36 mouse cellular contexts compared by ENCODE assay signal in genomic region chr7:43780241-43780640, GRCm38 (mm10). TPM values are rescaled to one million over a fixed set of nuclear protein-coding genes. Genes with fewer than 3 reads are reported as not detected.
DNase-seq lines count a peak whose midpoint lies in the region; ATAC-seq and TF ChIP-seq lines count a peak whose summit lies in the region.
"Had no signal": no experiment of that assay in that cellular context is flagged by ENCODE, and none has a peak within 500 bp of the region (broad histone marks: within the 10 kb centered on the region; RNA-seq: fewer than 3 reads in every experiment).

No protein-coding gene starts in this region.

- TF ChIP-seq POLR2A in myocyte (IDR thresholded peaks at IDR 0.05; ENCODE audit: insufficient read length, low read depth) = no peak

- H3K79me2 ChIP-seq in myocyte (ENCODE audit: control insufficient read depth, insufficient read depth) = no peaks in the 10 kb centered on the region

- peaks cover 6% of the 10 kb centered on the region; the same call in 1 of the 2 replicates for H3K27me3 ChIP-seq in limb, embryonic 15.5 days
- H3K27me3 ChIP-seq in limb, embryonic 10.5 days (ENCODE audit: low read depth, poor library complexity, severe bottlenecking) = peaks cover 28% of the 10 kb centered on the region
- H3K27me3 ChIP-seq in E14TG2a.4 (ENCODE audit: insufficient read depth, low read length) (peaks cover 33% of the 10 kb centered on the region), myocyte (ENCODE audit: control insufficient read depth, insufficient read depth, insufficient read length) (no peaks in the 10 kb centered on the region)
- H3K27me3 ChIP-seq in kidney, embryonic 16.5 days (ENCODE audit: insufficient read depth, low read length) = peaks cover 2% of the 10 kb centered on the region; the same call in 1 of the 2 replicates

- no peak for ATAC-seq in limb, embryonic 15.5 days (ENCODE audit: insufficient number of reproducible peaks, low FRiP score, low TSS enrichment, low read depth)
- no peak for ATAC-seq in kidney, embryonic 16.5 days (ENCODE audit: low FRiP score, low TSS enrichment)
- ATAC-seq: forebrain, embryonic 13.5 days; midbrain, embryonic 16.5 days had no signal

- H3K9ac ChIP-seq in limb, embryonic 15.5 days = no peak overlapping the region
- no peak overlapping the region for H3K9ac ChIP-seq in kidney, embryonic 16.5 days (replicated peaks; ENCODE audit: low read length)
- H3K9ac ChIP-seq: forebrain, embryonic 13.5 days; heart, embryonic 12.5 days; hindbrain, embryonic 14.5 days; liver, embryonic 15.5 days; lung, embryonic 14.5 days; neural tube, embryonic 12.5 days had no signal

- no peak overlapping the region for H3ac ChIP-seq in myocyte (ENCODE audit: control insufficient read depth, insufficient read length)

- H3K9me3 ChIP-seq in limb, embryonic 15.5 days = no peaks in the 10 kb centered on the region
- H3K9me3 ChIP-seq in limb, embryonic 10.5 days (replicated peaks) = no peaks in the 10 kb centered on the region
- no peaks in the 10 kb centered on the region for H3K9me3 ChIP-seq in E14TG2a.4 (ENCODE audit: low read length)
- H3K9me3 ChIP-seq in kidney, embryonic 16.5 days (ENCODE audit: low read length) = no peaks in the 10 kb centered on the region
- H3K9me3 ChIP-seq: forebrain, embryonic 13.5 days; heart, embryonic 12.5 days; liver, embryonic 15.5 days; midbrain, embryonic 10.5 days; neural tube, embryonic 12.5 days had no signal

- H3K4me1 ChIP-seq in limb, embryonic 15.5 days = peaks cover 16% of the 10 kb centered on the region
- peaks cover 7% of the 10 kb centered on the region for H3K4me1 ChIP-seq in limb, embryonic 10.5 days
- peaks cover 61% of the 10 kb centered on the region for H3K4me1 ChIP-seq in E14TG2a.4 (replicated peaks; ENCODE audit: low read depth, low read length)
- H3K4me1 ChIP-seq in kidney, embryonic 16.5 days (ENCODE audit: insufficient read depth, low read length) = peaks cover 8% of the 10 kb centered on the region; the same call in 1 of the 2 replicates
- H3K4me1 ChIP-seq: forebrain, embryonic 13.5 days had no signal

- peak overlapping the region; percentile 44 for H3K27ac ChIP-seq in limb, embryonic 15.5 days
- no peak overlapping the region for H3K27ac ChIP-seq in limb, embryonic 10.5 days
- no peak overlapping the region for H3K27ac ChIP-seq in kidney, embryonic 16.5 days (ENCODE audit: low read length)
- H3K27ac ChIP-seq: forebrain, embryonic 13.5 days; heart, adult 2 months; hindbrain, embryonic 14.5 days; liver, embryonic 15.5 days; midbrain, embryonic 10.5 days; neural tube, embryonic 12.5 days had no signal

- H3K4me3 ChIP-seq in limb, embryonic 15.5 days = no peak overlapping the region
- no peak overlapping the region for H3K4me3 ChIP-seq in limb, embryonic 10.5 days
- H3K4me3 ChIP-seq in E14TG2a.4 (replicated peaks; ENCODE audit: low read length) (peak overlapping the region; percentile 61), myocyte (no peak overlapping the region)
- H3K4me3 ChIP-seq in kidney, embryonic 16.5 days (ENCODE audit: low read length) = no peak overlapping the region
- H3K4me3 ChIP-seq: forebrain, embryonic 13.5 days; heart, adult 2 months; heart, embryonic 12.5 days; liver, embryonic 15.5 days; midbrain, embryonic 10.5 days; neural tube, embryonic 12.5 days had no signal

- peak; percentile 77 for DNase-seq in heart, adult 11 months
- no peak for DNase-seq in heart, postnatal 10 days
- DNase-seq in limb, embryonic 10.5 days (ENCODE audit: low spot score) = no peak
- no peak for DNase-seq in lung, postnatal 4 days
- DNase-seq: adrenal gland, postnatal 10 days; B cell, adult 2 months; cerebellum, adult 11-12 months; cerebellum, adult 9-11 months; gastrocnemius, postnatal 36 days; heart, adult 2 months; kidney, postnatal 36 days; layer of hippocampus, postnatal 36 days; lung, embryonic 14.5 days; right cerebral cortex, adult 18-20 months; spleen, adult 18-20 months; thymus, postnatal 14 days had no signal

- intact Hi-C loops in heart, postnatal 10 days (cut with DNase I) = no loop called here

- no peak for TF ChIP-seq CTCF in E14TG2a.4 (conservative IDR thresholded peaks at IDR 0.05; ENCODE audit: low read length)

- H3K36me3 ChIP-seq in limb, embryonic 15.5 days = no peaks in the 10 kb centered on the region
- H3K36me3 ChIP-seq in limb, embryonic 10.5 days = no peaks in the 10 kb centered on the region
- no peaks in the 10 kb centered on the region for H3K36me3 ChIP-seq in E14TG2a.4 (ENCODE audit: insufficient read depth, low read length)
- no peaks in the 10 kb centered on the region for H3K36me3 ChIP-seq in myocyte (ENCODE audit: control insufficient read depth, insufficient read depth)
- no peaks in the 10 kb centered on the region for H3K36me3 ChIP-seq in kidney, embryonic 16.5 days (ENCODE audit: insufficient read depth, low read length)
- H3K36me3 ChIP-seq: heart, embryonic 12.5 days; liver, embryonic 15.5 days; midbrain, embryonic 10.5 days; neural tube, embryonic 12.5 days had no signal

- 49% methylated on average over 6 of the region's 6 CpGs for WGBS in limb, embryonic 15.5 days
- 75% methylated on average over 6 of the region's 6 CpGs for WGBS in limb, embryonic 10.5 days
- WGBS in kidney, embryonic 16.5 days = 58% methylated on average over 6 of the region's 6 CpGs

- no peak overlapping the region for H3K4me2 ChIP-seq in limb, embryonic 15.5 days
- H3K4me2 ChIP-seq in myocyte (ENCODE audit: low read depth) = peak overlapping the region; percentile 18
- no peak overlapping the region for H3K4me2 ChIP-seq in kidney, embryonic 16.5 days (replicated peaks; ENCODE audit: low read depth, low read length)
- H3K4me2 ChIP-seq: forebrain, embryonic 13.5 days; heart, embryonic 12.5 days; hindbrain, embryonic 14.5 days; liver, embryonic 15.5 days; lung, embryonic 14.5 days; neural tube, embryonic 12.5 days had no signal

TF ChIP-seq in myocyte, 11 proteins besides CTCF, POLR2A, EP300 and RAD21:
- no peak for TF ChIP-seq E2F4 (IDR thresholded peaks at IDR 0.05; ENCODE audit: insufficient read depth)
- no peak for TF ChIP-seq MAX (IDR thresholded peaks at IDR 0.05; ENCODE audit: low read depth)
- no peak for TF ChIP-seq USF1 (IDR thresholded peaks at IDR 0.05; ENCODE audit: low read depth)
- no peak for TF ChIP-seq TCF3 (IDR thresholded peaks at IDR 0.05; ENCODE audit: insufficient read length, low read depth)
- no peak for TF ChIP-seq POLR2AphosphoS2 (IDR thresholded peaks at IDR 0.05; ENCODE audit: insufficient read length, low read depth)
- no peak for TF ChIP-seq MYOG (IDR thresholded peaks at IDR 0.05; ENCODE audit: control insufficient read depth in 1 of 3, insufficient read depth in 1 of 3, insufficient read length in 2 of 3, low read depth in 2 of 3)
- TF ChIP-seq CEBPB (IDR thresholded peaks at IDR 0.05; ENCODE audit: insufficient read depth, poor library complexity, severe bottlenecking) = no peak

RNA-seq across cellular contexts. Expression of gene Klk10, which starts 0.6 kb away (rescaled TPM):
- not detected for total RNA-seq in heart, postnatal 10 days (2021)
- 38.4 and 45.0 TPM in 2 replicates for polyA plus RNA-seq in limb, embryonic 15.5 days (2015; fragmentation: Nextera tagmentation; extraction: Ambion mirVana)
- polyA plus RNA-seq in limb, embryonic 10.5 days (2016; fragmentation: Nextera tagmentation; extraction: Ambion mirVana) = 0.20 and 0.25 TPM in 2 replicates
- polyA plus RNA-seq in myocyte (2012; fragmentation: generic; extraction: Trizol) = 1.1 TPM
- 0.54 and 0.71 TPM in 2 replicates for polyA plus RNA-seq in kidney, embryonic 16.5 days (2015; fragmentation: Nextera tagmentation; extraction: Ambion mirVana)
- total RNA-seq: gastrocnemius, postnatal 36 days; hematopoietic stem cell, adult 5-6 weeks; liver, adult 2 months; megakaryocyte progenitor cell, adult 5-6 weeks had no signal
- polyA plus RNA-seq: forebrain, embryonic 13.5 days; heart, embryonic 12.5 days; hindbrain, embryonic 14.5 days; liver, adult 2 months; neural tube, embryonic 12.5 days; testis, adult 2 months had no signal

RNA-seq across cellular contexts. Expression of gene Klk11, which starts 5.8 kb away (rescaled TPM):
- not detected for total RNA-seq in heart, postnatal 10 days (2021)
- polyA plus RNA-seq in limb, embryonic 15.5 days (2015; fragmentation: Nextera tagmentation; extraction: Ambion mirVana) = 20.2 and 22.0 TPM in 2 replicates
- polyA plus RNA-seq in limb, embryonic 10.5 days (2016; fragmentation: Nextera tagmentation; extraction: Ambion mirVana) = 0.13 and 0.33 TPM in 2 replicates
- 0.56 TPM for polyA plus RNA-seq in myocyte (2012; fragmentation: generic; extraction: Trizol)
- not detected in 2 replicates for polyA plus RNA-seq in kidney, embryonic 16.5 days (2015; fragmentation: Nextera tagmentation; extraction: Ambion mirVana)
- total RNA-seq: hematopoietic stem cell, adult 5-6 weeks; layer of hippocampus, adult 8-10 months; layer of hippocampus, postnatal 36 days; liver, adult 2 months; megakaryocyte progenitor cell, adult 5-6 weeks had no signal
- polyA plus RNA-seq: forebrain, embryonic 13.5 days; heart, embryonic 12.5 days; heart, postnatal 0 days; hindbrain, embryonic 14.5 days; kidney, embryonic 14.5 days; limb, embryonic 11.5 days; liver, adult 2 months; liver, embryonic 15.5 days; lung, embryonic 14.5 days; midbrain, embryonic 10.5 days; midbrain, embryonic 16.5 days; neural tube, embryonic 12.5 days; testis, adult 2 months had no signal

RNA-seq across cellular contexts. Expression of gene Klk9, which starts 11.4 kb away (rescaled TPM):
- not detected for total RNA-seq in heart, postnatal 10 days (2021)
- 1.5 TPM in 2 replicates for polyA plus RNA-seq in limb, embryonic 15.5 days (2015; fragmentation: Nextera tagmentation; extraction: Ambion mirVana)
- 0.09 TPM in 1 of 2 replicates, not detected in the other for polyA plus RNA-seq in limb, embryonic 10.5 days (2016; fragmentation: Nextera tagmentation; extraction: Ambion mirVana)
- polyA plus RNA-seq in myocyte (2012; fragmentation: generic; extraction: Trizol) = not detected
- 0.23 TPM in 1 of 2 replicates, not detected in the other for polyA plus RNA-seq in kidney, embryonic 16.5 days (2015; fragmentation: Nextera tagmentation; extraction: Ambion mirVana)
- total RNA-seq: adrenal gland, postnatal 10 days; gastrocnemius, postnatal 36 days; heart, adult 2 months; hematopoietic stem cell, adult 5-6 weeks; layer of hippocampus, postnatal 36 days; liver, adult 2 months; megakaryocyte progenitor cell, adult 5-6 weeks had no signal
- polyA plus RNA-seq: forebrain, embryonic 13.5 days; heart, embryonic 12.5 days; heart, postnatal 0 days; hindbrain, embryonic 14.5 days; kidney, embryonic 14.5 days; limb, embryonic 11.5 days; liver, adult 2 months; liver, embryonic 15.5 days; lung, embryonic 14.5 days; midbrain, embryonic 10.5 days; neural tube, embryonic 12.5 days; testis, adult 2 months had no signal

RNA-seq across cellular contexts. Expression of gene Klk12, which starts 11.5 kb away (rescaled TPM):
- total RNA-seq in heart, postnatal 10 days (2021) = not detected
- polyA plus RNA-seq in limb, embryonic 15.5 days (2015; fragmentation: Nextera tagmentation; extraction: Ambion mirVana) = 0.22 and 0.32 TPM in 2 replicates
- not detected in 2 replicates for polyA plus RNA-seq in limb, embryonic 10.5 days (2016; fragmentation: Nextera tagmentation; extraction: Ambion mirVana)
- polyA plus RNA-seq in myocyte (2012; fragmentation: generic; extraction: Trizol) = 0.05 TPM
- not detected in 2 replicates for polyA plus RNA-seq in kidney, embryonic 16.5 days (2015; fragmentation: Nextera tagmentation; extraction: Ambion mirVana)
- total RNA-seq: adrenal gland, postnatal 10 days; ES-E14; gastrocnemius, postnatal 36 days; heart, adult 2 months; hematopoietic stem cell, adult 5-6 weeks; layer of hippocampus, adult 8-10 months; layer of hippocampus, postnatal 36 days; liver, adult 2 months; megakaryocyte progenitor cell, adult 5-6 weeks had no signal
- polyA plus RNA-seq: forebrain, embryonic 13.5 days; heart, adult 2 months; heart, embryonic 12.5 days; heart, postnatal 0 days; hindbrain, embryonic 14.5 days; kidney, embryonic 14.5 days; limb, embryonic 11.5 days; liver, adult 2 months; liver, embryonic 15.5 days; lung, embryonic 14.5 days; midbrain, embryonic 10.5 days; midbrain, embryonic 16.5 days; neural tube, embryonic 12.5 days; testis, adult 2 months had no signal

RNA-seq across cellular contexts. Expression of gene Klk8, which starts 17.1 kb away (rescaled TPM):
- total RNA-seq in heart, postnatal 10 days (2021) = 10 to 100 TPM; 13.0 to 19.9 TPM
- polyA plus RNA-seq in limb, embryonic 15.5 days (2015; fragmentation: Nextera tagmentation; extraction: Ambion mirVana) = 60.6 and 64.4 TPM in 2 replicates
- 13.7 and 16.4 TPM in 2 replicates for polyA plus RNA-seq in limb, embryonic 10.5 days (2016; fragmentation: Nextera tagmentation; extraction: Ambion mirVana)
- not detected for polyA plus RNA-seq in myocyte (2012; fragmentation: generic; extraction: Trizol)
- 31.2 and 34.4 TPM in 2 replicates for polyA plus RNA-seq in kidney, embryonic 16.5 days (2015; fragmentation: Nextera tagmentation; extraction: Ambion mirVana)

Comparison
In these comparisons a context has a peak if more than half of its experiments do, and no peak if none do; other contexts are left out.
1. RNA of gene Klk10, which starts 0.6 kb away (polyA plus RNA-seq): 38.4 to 45.0 TPM in limb, embryonic 15.5 days; 1.1 TPM in myocyte (single experiment), 0.54 to 0.71 TPM in kidney, embryonic 16.5 days and 0.20 to 0.25 TPM in limb, embryonic 10.5 days; every median in the first group is over 10 times any median in the second.
2. RNA of gene Klk11, which starts 5.8 kb away (polyA plus RNA-seq): 20.2 to 22.0 TPM in limb, embryonic 15.5 days; 0.56 TPM in myocyte (single experiment), 0.13 to 0.33 TPM in limb, embryonic 10.5 days and not detected in kidney, embryonic 16.5 days; every median in the first group is over 10 times any median in the second.